Mouse (Mus musculus): ENCODE data around the gene Celf5. TPM values are rescaled to one million over a fixed set of nuclear protein-coding genes. Genes with fewer than 3 reads are reported as not detected.

The Celf5 gene
- total RNA-seq, 1 experiment from 2014 or later: not detected

GRCm38 (mm10) chr10:81499250-81499901 is 16.9 kb upstream of the Celf5 start:
- peak; percentile 37 for ATAC-seq (ENCODE audit: extremely low read depth, insufficient number of reproducible peaks, low FRiP score, poor library complexity, severe bottlenecking)

- no peak for ATAC-seq (ENCODE audit: extremely low read depth, insufficient number of reproducible peaks, low FRiP score, poor library complexity, severe bottlenecking)
Measured at GRCm38 (mm10) chr10:81498316-81499249, 16.1 kb upstream of the Celf5 start.

GRCm38 (mm10) chr10:81497401-81498270 is 15.1 kb upstream of the Celf5 start:
- no peak for ATAC-seq (ENCODE audit: extremely low read depth, insufficient number of reproducible peaks, low FRiP score, poor library complexity, severe bottlenecking)

GRCm38 (mm10) chr10:81496969-81497368 is 14.5 kb upstream of the Celf5 start:
- no peak for ATAC-seq (ENCODE audit: extremely low read depth, insufficient number of reproducible peaks, low FRiP score, poor library complexity, severe bottlenecking)

- ATAC-seq (ENCODE audit: extremely low read depth, insufficient number of reproducible peaks, low FRiP score, poor library complexity, severe bottlenecking): peak; percentile 83
Measured at GRCm38 (mm10) chr10:81496264-81496901, 13.9 kb upstream of the Celf5 start, which contains the start of gene Ncln. Gene Ncln (minus strand): TSS chr10:81496392.

- ATAC-seq (ENCODE audit: extremely low read depth, insufficient number of reproducible peaks, low FRiP score, poor library complexity, severe bottlenecking): no peak
Measured at GRCm38 (mm10) chr10:81495616-81496263, 13.2 kb upstream of the Celf5 start.

- no peak for ATAC-seq (ENCODE audit: extremely low read depth, insufficient number of reproducible peaks, low FRiP score, poor library complexity, severe bottlenecking)
Measured at GRCm38 (mm10) chr10:81495151-81495550, 12.6 kb upstream of the Celf5 start.

GRCm38 (mm10) chr10:81494260-81495041 is 11.9 kb upstream of the Celf5 start:
- ATAC-seq (ENCODE audit: extremely low read depth, insufficient number of reproducible peaks, low FRiP score, poor library complexity, severe bottlenecking): no peak

GRCm38 (mm10) chr10:81493601-81494220 is 11.2 kb upstream of the Celf5 start:
- no peak for ATAC-seq (ENCODE audit: extremely low read depth, insufficient number of reproducible peaks, low FRiP score, poor library complexity, severe bottlenecking)

GRCm38 (mm10) chr10:81492606-81493240 is 10.2 kb upstream of the Celf5 start:
- ATAC-seq (ENCODE audit: extremely low read depth, insufficient number of reproducible peaks, low FRiP score, poor library complexity, severe bottlenecking): no peak

GRCm38 (mm10) chr10:81491018-81491417 is 8.5 kb upstream of the Celf5 start:
- ATAC-seq (ENCODE audit: extremely low read depth, insufficient number of reproducible peaks, low FRiP score, poor library complexity, severe bottlenecking): no peak

GRCm38 (mm10) chr10:81489941-81490340 is 7.4 kb upstream of the Celf5 start:
- ATAC-seq (ENCODE audit: extremely low read depth, insufficient number of reproducible peaks, low FRiP score, poor library complexity, severe bottlenecking): no peak

- ATAC-seq (ENCODE audit: extremely low read depth, insufficient number of reproducible peaks, low FRiP score, poor library complexity, severe bottlenecking): no peak
Measured at GRCm38 (mm10) chr10:81488081-81488480, 5.6 kb upstream of the Celf5 start.

- no peak for ATAC-seq (ENCODE audit: extremely low read depth, insufficient number of reproducible peaks, low FRiP score, poor library complexity, severe bottlenecking)
Measured at GRCm38 (mm10) chr10:81486496-81486895, 4.0 kb upstream of the Celf5 start.

GRCm38 (mm10) chr10:81485479-81486018 is 3.0 kb upstream of the Celf5 start:
- ATAC-seq (ENCODE audit: extremely low read depth, insufficient number of reproducible peaks, low FRiP score, poor library complexity, severe bottlenecking): no peak

- ATAC-seq (ENCODE audit: extremely low read depth, insufficient number of reproducible peaks, low FRiP score, poor library complexity, severe bottlenecking): no peak
Measured at GRCm38 (mm10) chr10:81485060-81485449, 2.5 kb upstream of the Celf5 start.
